Mouse (Mus musculus): ENCODE data around the gene LTO1. TPM values are rescaled to one million over a fixed set of nuclear protein-coding genes. Genes with fewer than 3 reads are reported as not detected.

Gene LTO1
- total and polyA plus RNA-seq, 2 experiments from 2014 or later = 5.5 to 13.6 TPM

- Histone ChIP-seq H3K27ac (ENCODE audit: low read depth) (0 out of 2 replicates have a peak overlapping the region, but pooled peaks have one; percentile 74), H3K9me3 (replicated peaks; ENCODE audit: control insufficient read depth, low read length) (no peaks in the 10 kb centered on the region), H3K9ac (replicated peaks; ENCODE audit: low read depth, low read length) (no peak overlapping the region), H3K4me3 (ENCODE audit: low read depth, low read length) (peak overlapping the region; percentile 59), H3K27me3 (ENCODE audit: control insufficient read depth, insufficient read depth, low read length) (no peaks in the 10 kb centered on the region), H3K4me2 (ENCODE audit: low read depth, low read length) (peak overlapping the region; percentile 99), H3K36me3 (replicated peaks; ENCODE audit: control insufficient read depth, insufficient read depth, low read length) (no peaks in the 10 kb centered on the region), H3K4me1 (ENCODE audit: control insufficient read depth, insufficient read depth) (peaks cover 30% of the 10 kb centered on the region)
- DNase-seq (ENCODE audit: low spot score) = peak; percentile 47
- under 1% methylated on average over 45 of the region's 45 CpGs for WGBS
- TF ChIP-seq CTCF (IDR thresholded peaks at IDR 0.05; ENCODE audit: low read depth) (no peak; the same call in 1 of the 2 replicates), EP300 (IDR thresholded peaks at IDR 0.05; ENCODE audit: low read depth) (peak; percentile 41; the same call in 1 of the 2 replicates)
- peak; percentile 49 for ATAC-seq (ENCODE audit: insufficient read depth, low read depth)
Observed at GRCm38 (mm10) chr7:144943254-144943653, 28.4 kb downstream of the LTO1 start.

GRCm38 (mm10) chr7:144958509-144959395 is 43.9 kb downstream of the LTO1 start:
- H3K9me3 ChIP-seq (replicated peaks; ENCODE audit: control insufficient read depth, low read length) = no peaks in the 10 kb centered on the region
- ATAC-seq (ENCODE audit: insufficient read depth, low read depth) = no peak
- H3K27ac ChIP-seq (ENCODE audit: low read depth) = no peak overlapping the region
- 59% methylated on average over 12 of the region's 12 CpGs for WGBS
- TF ChIP-seq EP300 (IDR thresholded peaks at IDR 0.05; ENCODE audit: low read depth) (no peak), CTCF (IDR thresholded peaks at IDR 0.05; ENCODE audit: low read depth) (no peak)
- H3K4me2 ChIP-seq (ENCODE audit: low read depth, low read length) = no peak overlapping the region
- H3K4me1 ChIP-seq (ENCODE audit: control insufficient read depth, insufficient read depth) = peaks cover 6% of the 10 kb centered on the region; the same call in 1 of the 2 replicates
- H3K4me3 ChIP-seq (ENCODE audit: low read depth, low read length) = no peak overlapping the region
- H3K27me3 ChIP-seq (ENCODE audit: control insufficient read depth, insufficient read depth, low read length) = no peaks in the 10 kb centered on the region
- no peak for DNase-seq (ENCODE audit: low spot score)
- H3K36me3 ChIP-seq (replicated peaks; ENCODE audit: control insufficient read depth, insufficient read depth, low read length) = no peaks in the 10 kb centered on the region
- no peak overlapping the region for H3K9ac ChIP-seq (replicated peaks; ENCODE audit: low read depth, low read length)

GRCm38 (mm10) chr7:144963911-144964310 is 49.0 kb downstream of the LTO1 start:
- H3K9ac ChIP-seq (replicated peaks; ENCODE audit: low read depth, low read length) = no peak overlapping the region
- DNase-seq (ENCODE audit: low spot score) = no peak
- H3K4me2 ChIP-seq (ENCODE audit: low read depth, low read length) = no peak overlapping the region
- ATAC-seq (ENCODE audit: insufficient read depth, low read depth) = no peak
- H3K4me1 ChIP-seq (ENCODE audit: control insufficient read depth, insufficient read depth) = no peaks in the 10 kb centered on the region
- 95% methylated on average over 1 of the region's 1 CpGs for WGBS
- H3K4me3 ChIP-seq (ENCODE audit: low read depth, low read length) = no peak overlapping the region
- H3K9me3 ChIP-seq (replicated peaks; ENCODE audit: control insufficient read depth, low read length) = no peaks in the 10 kb centered on the region
- no peak for TF ChIP-seq CTCF (IDR thresholded peaks at IDR 0.05; ENCODE audit: low read depth)
- no peaks in the 10 kb centered on the region for H3K27me3 ChIP-seq (ENCODE audit: control insufficient read depth, insufficient read depth, low read length)
- H3K27ac ChIP-seq (ENCODE audit: low read depth) = no peak overlapping the region
- H3K36me3 ChIP-seq (replicated peaks; ENCODE audit: control insufficient read depth, insufficient read depth, low read length) = no peaks in the 10 kb centered on the region

GRCm38 (mm10) chr7:144964316-144964715 is 49.4 kb downstream of the LTO1 start:
- ATAC-seq (ENCODE audit: insufficient read depth, low read depth) = no peak
- DNase-seq (ENCODE audit: low spot score) = no peak
- no peak overlapping the region for H3K4me3 ChIP-seq (ENCODE audit: low read depth, low read length)

GRCm38 (mm10) chr7:144965893-144966292 is 51.0 kb downstream of the LTO1 start:
- 72% methylated on average over 5 of the region's 5 CpGs for WGBS
- TF ChIP-seq EP300 (IDR thresholded peaks at IDR 0.05; ENCODE audit: low read depth) (no peak), CTCF (IDR thresholded peaks at IDR 0.05; ENCODE audit: low read depth) (no peak)
- H3K4me3 ChIP-seq (ENCODE audit: low read depth, low read length) = no peak overlapping the region
- H3K36me3 ChIP-seq (replicated peaks; ENCODE audit: control insufficient read depth, insufficient read depth, low read length) = no peaks in the 10 kb centered on the region
- DNase-seq (ENCODE audit: low spot score) (no peak), ATAC-seq (ENCODE audit: insufficient read depth, low read depth) (no peak)
- H3K4me2 ChIP-seq (ENCODE audit: low read depth, low read length) = no peak overlapping the region
- H3K27ac ChIP-seq (ENCODE audit: low read depth) = no peak overlapping the region
- H3K9ac ChIP-seq (replicated peaks; ENCODE audit: low read depth, low read length) = no peak overlapping the region
- no peaks in the 10 kb centered on the region for H3K4me1 ChIP-seq (ENCODE audit: control insufficient read depth, insufficient read depth)
- H3K27me3 ChIP-seq (ENCODE audit: control insufficient read depth, insufficient read depth, low read length) = no peaks in the 10 kb centered on the region
- no peaks in the 10 kb centered on the region for H3K9me3 ChIP-seq (replicated peaks; ENCODE audit: control insufficient read depth, low read length)

More at GRCm38 (mm10) chr7:144964316-144964715, 49.4 kb downstream of the LTO1 start:
- no peaks in the 10 kb centered on the region for H3K4me1 ChIP-seq (ENCODE audit: control insufficient read depth, insufficient read depth)
- H3K9me3 ChIP-seq (replicated peaks; ENCODE audit: control insufficient read depth, low read length) = no peaks in the 10 kb centered on the region
- TF ChIP-seq CTCF (IDR thresholded peaks at IDR 0.05; ENCODE audit: low read depth) (no peak), EP300 (IDR thresholded peaks at IDR 0.05; ENCODE audit: low read depth) (no peak)
- H3K27me3 ChIP-seq (ENCODE audit: control insufficient read depth, insufficient read depth, low read length) = no peaks in the 10 kb centered on the region
- H3K9ac ChIP-seq (replicated peaks; ENCODE audit: low read depth, low read length) = no peak overlapping the region
- H3K27ac ChIP-seq (ENCODE audit: low read depth) = no peak overlapping the region
- no peaks in the 10 kb centered on the region for H3K36me3 ChIP-seq (replicated peaks; ENCODE audit: control insufficient read depth, insufficient read depth, low read length)
- no peak overlapping the region for H3K4me2 ChIP-seq (ENCODE audit: low read depth, low read length)
- 70% methylated on average over 4 of the region's 4 CpGs for WGBS

Measured in heart, postnatal 0 days (tissue).